Mouse (Mus musculus): ENCODE results near the gene 2010109A12Rik. TPM values are rescaled to one million over a fixed set of nuclear protein-coding genes. Genes with fewer than 3 reads are reported as not detected.

The 2010109A12Rik gene
- polyA plus RNA-seq, 1 experiment = 0.27 TPM

DNA sequence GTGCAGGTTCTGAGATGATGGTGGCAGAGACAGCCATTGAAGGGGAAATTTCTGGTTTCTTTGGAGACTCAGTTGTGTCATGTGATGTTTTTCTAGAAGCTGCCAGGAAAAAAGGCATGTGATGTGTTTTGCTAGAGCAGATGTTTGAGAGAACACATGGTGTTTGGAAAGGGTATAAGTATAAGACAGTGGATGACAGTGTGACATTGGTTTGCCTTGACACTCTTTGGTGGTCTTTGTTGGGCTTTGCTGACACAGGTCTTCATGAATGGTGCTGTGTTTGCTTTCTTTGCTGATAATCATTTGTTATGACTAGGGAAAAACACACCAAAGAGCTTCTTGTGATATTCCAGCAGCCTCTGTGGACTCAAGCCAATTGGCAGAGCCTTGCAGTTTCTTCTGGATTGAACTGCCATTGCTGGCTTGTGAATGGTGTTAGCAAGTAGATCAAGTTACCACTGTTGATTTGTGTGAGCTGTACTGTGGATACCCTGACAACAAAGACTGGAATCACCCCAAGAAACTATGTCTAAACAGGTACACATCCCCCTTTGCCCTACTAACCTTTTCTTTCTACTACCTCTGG is 50.6 kb downstream of the 2010109A12Rik start:
- peak; percentile 60 for DNase-seq (ENCODE audit: low read depth)
- no peak for TF ChIP-seq POLR2A (IDR thresholded peaks at IDR 0.05; ENCODE audit: borderline replicate concordance, extremely low read depth, insufficient read depth, insufficient read length, poor library complexity, severe bottlenecking)
- TF ChIP-seq CTCF (IDR thresholded peaks at IDR 0.05; ENCODE audit: borderline replicate concordance, extremely low read depth, insufficient read depth, insufficient read length) = no peak

- no peak for DNase-seq (ENCODE audit: low read depth)
- no peak for TF ChIP-seq POLR2A (IDR thresholded peaks at IDR 0.05; ENCODE audit: borderline replicate concordance, extremely low read depth, insufficient read depth, insufficient read length, poor library complexity, severe bottlenecking)
- TF ChIP-seq CTCF (IDR thresholded peaks at IDR 0.05; ENCODE audit: borderline replicate concordance, extremely low read depth, insufficient read depth, insufficient read length) = no peak
Observed at GRCm38 (mm10) chr5:93259349-93259748, 53.0 kb downstream of the 2010109A12Rik start.

DNA sequence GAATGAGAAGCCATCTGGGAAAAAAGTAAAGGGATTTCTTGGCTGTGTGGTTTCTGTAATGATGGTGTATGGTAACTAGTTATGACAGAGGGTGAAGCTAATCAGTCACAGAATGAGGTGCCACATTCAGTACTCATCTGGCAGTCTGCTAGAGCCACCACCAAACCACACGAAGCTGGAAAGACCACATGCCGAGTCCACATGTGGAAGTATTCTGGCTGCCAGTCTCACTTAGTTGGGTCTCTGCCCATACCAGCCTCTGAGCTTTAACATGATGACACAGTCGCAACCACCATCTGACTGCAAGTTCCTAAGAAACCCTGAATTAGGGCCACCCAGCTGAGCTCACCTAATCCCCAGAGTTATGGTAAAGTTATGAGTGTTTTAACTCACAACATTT is 54.7 kb downstream of the 2010109A12Rik start:
- no peak for DNase-seq (ENCODE audit: low read depth)
- no peak for TF ChIP-seq CTCF (IDR thresholded peaks at IDR 0.05; ENCODE audit: borderline replicate concordance, extremely low read depth, insufficient read depth, insufficient read length)
- no peak for TF ChIP-seq POLR2A (IDR thresholded peaks at IDR 0.05; ENCODE audit: borderline replicate concordance, extremely low read depth, insufficient read depth, insufficient read length, poor library complexity, severe bottlenecking)

GRCm38 (mm10) chr5:93262751-93263150 is 56.4 kb downstream of the 2010109A12Rik start:
- no peak for TF ChIP-seq POLR2A (IDR thresholded peaks at IDR 0.05; ENCODE audit: borderline replicate concordance, extremely low read depth, insufficient read depth, insufficient read length, poor library complexity, severe bottlenecking)
- TF ChIP-seq CTCF (IDR thresholded peaks at IDR 0.05; ENCODE audit: borderline replicate concordance, extremely low read depth, insufficient read depth, insufficient read length) = no peak

More at GRCm38 (mm10) chr5:93262751-93263150, 56.4 kb downstream of the 2010109A12Rik start:
- no peak for DNase-seq (ENCODE audit: low read depth)

Other genes starting within 250 kb of the 2010109A12Rik start
- 0.05 and 0.07 TPM in 2 replicates for gene Sowahb, start 161.5 kb upstream of the 2010109A12Rik start, polyA plus RNA-seq (2012; rRNA removed)
- 111 and 133 TPM in 2 replicates for gene Sept11, start 113.1 kb upstream of the 2010109A12Rik start, polyA plus RNA-seq (2012; rRNA removed)
- 147 and 187 TPM in 2 replicates for gene Ccni, start within 50 bp of the 2010109A12Rik start, polyA plus RNA-seq (2012; rRNA removed)
- gene Ccng2, start 60.7 kb downstream of the 2010109A12Rik start, polyA plus RNA-seq (2012; rRNA removed) = 83.1 and 97.4 TPM in 2 replicates